Comparison of ENCODE assay signal across 8 mouse cellular contexts in the genomic region with DNA sequence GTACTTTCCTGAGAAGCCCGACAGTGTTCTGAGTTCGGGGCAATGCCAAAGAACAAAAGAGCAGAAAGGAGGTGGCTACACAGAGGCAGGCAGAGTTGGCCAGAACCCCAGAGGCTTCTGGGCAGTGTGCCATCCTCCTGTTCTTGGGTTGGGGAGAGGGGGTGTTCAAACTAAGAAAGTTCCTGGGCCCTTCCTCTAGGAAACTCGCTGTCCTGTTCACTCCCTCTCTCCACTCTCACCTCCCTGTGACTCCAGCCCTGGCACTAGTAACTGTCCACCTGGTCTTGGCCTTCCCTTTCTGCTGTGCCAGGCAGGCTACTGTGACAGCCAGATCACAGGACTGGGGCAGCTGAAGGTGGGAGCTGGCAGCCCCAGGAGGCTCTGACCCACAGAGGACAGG. TPM values are rescaled to one million over a fixed set of nuclear protein-coding genes. Genes with fewer than 3 reads are reported as not detected.
DNase-seq lines count a peak whose midpoint lies in the region; ATAC-seq and TF ChIP-seq lines count a peak whose summit lies in the region.

No protein-coding gene starts in this region.

- no peak overlapping the region for H3K4me3 ChIP-seq in midbrain, postnatal 0 days (ENCODE audit: low read depth, low read length)
- no peak overlapping the region for H3K4me3 ChIP-seq in midbrain, embryonic 13.5 days (replicated peaks)
- no peak overlapping the region for H3K4me3 ChIP-seq in forebrain, postnatal 0 days (ENCODE audit: low read depth, low read length)

- no peak overlapping the region for H3K27ac ChIP-seq in midbrain, postnatal 0 days (ENCODE audit: low read depth, low read length)
- no peak overlapping the region for H3K27ac ChIP-seq in midbrain, embryonic 13.5 days
- no peak overlapping the region for H3K27ac ChIP-seq in forebrain, postnatal 0 days (ENCODE audit: low read depth, low read length)

- no peaks in the 10 kb centered on the region for H3K9me3 ChIP-seq in midbrain, postnatal 0 days (ENCODE audit: low read length)
- no peaks in the 10 kb centered on the region; the same call in 1 of the 2 replicates for H3K9me3 ChIP-seq in midbrain, embryonic 13.5 days
- H3K9me3 ChIP-seq in forebrain, postnatal 0 days (ENCODE audit: low read length): no peaks in the 10 kb centered on the region

- no peaks in the 10 kb centered on the region for H3K4me1 ChIP-seq in midbrain, postnatal 0 days (ENCODE audit: insufficient read depth, low read length)
- H3K4me1 ChIP-seq in midbrain, embryonic 13.5 days (replicated peaks): peaks cover 6% of the 10 kb centered on the region; the same call in 1 of the 2 replicates
- H3K4me1 ChIP-seq in forebrain, postnatal 0 days (ENCODE audit: insufficient read depth): no peaks in the 10 kb centered on the region

- WGBS in midbrain, postnatal 0 days: 55% methylated on average over 3 of the region's 3 CpGs
- 67% methylated on average over 3 of the region's 3 CpGs for WGBS in midbrain, embryonic 13.5 days
- WGBS in forebrain, postnatal 0 days: 48% methylated on average over 3 of the region's 3 CpGs

- peak; percentile 64 for DNase-seq in adrenal gland, postnatal 10 days
- DNase-seq in adrenal gland, adult 18-20 months (ENCODE audit: low spot score in 2 of 2): no peak
- peak; percentile 39 for DNase-seq in midbrain, postnatal 0 days (ENCODE audit: low spot score)
- DNase-seq in forebrain, postnatal 0 days: peak; percentile 43
- peak; percentile 39 to 57 for DNase-seq in layer of hippocampus, postnatal 10 days (ENCODE audit: low spot score in 2 of 2)
- DNase-seq in thymus, postnatal 0 days (ENCODE audit: low spot score): no peak
- no peak for DNase-seq in urinary bladder, adult 18-20 months (ENCODE audit: low spot score in 2 of 2)

- no peak for TF ChIP-seq CTCF in midbrain, postnatal 0 days (IDR thresholded peaks at IDR 0.05)
- no peak for TF ChIP-seq CTCF in forebrain, postnatal 0 days (IDR thresholded peaks at IDR 0.05; ENCODE audit: low read depth)

- no peak overlapping the region for H3K9ac ChIP-seq in midbrain, postnatal 0 days (replicated peaks; ENCODE audit: low read length, poor library complexity, severe bottlenecking)
- H3K9ac ChIP-seq in midbrain, embryonic 13.5 days (replicated peaks): no peak overlapping the region
- no peak overlapping the region for H3K9ac ChIP-seq in forebrain, postnatal 0 days

- H3K4me2 ChIP-seq in midbrain, postnatal 0 days (ENCODE audit: low read depth, low read length, poor library complexity, severe bottlenecking): no peak overlapping the region
- H3K4me2 ChIP-seq in midbrain, embryonic 13.5 days (replicated peaks): no peak overlapping the region
- H3K4me2 ChIP-seq in forebrain, postnatal 0 days (ENCODE audit: low read depth): no peak overlapping the region

- H3K27me3 ChIP-seq in midbrain, postnatal 0 days (ENCODE audit: insufficient read depth, low read length): no peaks in the 10 kb centered on the region
- peaks cover 39% of the 10 kb centered on the region for H3K27me3 ChIP-seq in midbrain, embryonic 13.5 days
- no peaks in the 10 kb centered on the region for H3K27me3 ChIP-seq in forebrain, postnatal 0 days (ENCODE audit: insufficient read depth, low read length)

- ATAC-seq in midbrain, postnatal 0 days (ENCODE audit: low FRiP score): no peak
- ATAC-seq in midbrain, embryonic 13.5 days: no peak
- no peak for ATAC-seq in forebrain, postnatal 0 days

- no peaks in the 10 kb centered on the region for H3K36me3 ChIP-seq in midbrain, postnatal 0 days (ENCODE audit: insufficient read depth, low read length)
- no peaks in the 10 kb centered on the region for H3K36me3 ChIP-seq in midbrain, embryonic 13.5 days
- no peaks in the 10 kb centered on the region for H3K36me3 ChIP-seq in forebrain, postnatal 0 days (ENCODE audit: insufficient read depth)

RNA-seq across cellular contexts. Expression of a gene that starts 1.6 kb away (rescaled TPM):
- 10 to 100 TPM; 10.1 to 17.0 TPM for total RNA-seq in adrenal gland, postnatal 10 days (2021)
- total RNA-seq in adrenal gland, adult 18-20 months (2021): 10 to 100 TPM in 1 of 2 experiments, 1 to 10 TPM in 1; 1.5 to 23.2 TPM
- 5.9 and 9.2 TPM in 2 replicates for total RNA-seq in midbrain, postnatal 0 days (2014; rRNA removed)
- 1.0 and 1.3 TPM in 2 replicates for polyA plus RNA-seq in midbrain, postnatal 0 days (2015; fragmentation: Nextera tagmentation; extraction: Ambion mirVana)
- polyA plus RNA-seq in midbrain, embryonic 13.5 days (2015; fragmentation: Nextera tagmentation; extraction: Ambion mirVana): 3.3 and 4.0 TPM in 2 replicates
- 6.0 and 8.0 TPM in 2 replicates for total RNA-seq in forebrain, postnatal 0 days (2014; rRNA removed)
- polyA plus RNA-seq in forebrain, postnatal 0 days (2015; fragmentation: Nextera tagmentation; extraction: Ambion mirVana): 1.7 and 2.3 TPM in 2 replicates
- total RNA-seq in layer of hippocampus, postnatal 10 days (2021): 10 to 100 TPM; 12.3 to 17.5 TPM
- polyA plus RNA-seq in thymus, postnatal 0 days (2015; fragmentation: Nextera tagmentation; extraction: Ambion mirVana): 1.4 and 1.5 TPM in 2 replicates

Comparison
In these comparisons a context has a peak if more than half of its experiments do, and no peak if none do; other contexts are left out.
1. DNase-seq: peak in adrenal gland, postnatal 10 days (single experiment), midbrain, postnatal 0 days (single experiment), forebrain, postnatal 0 days (single experiment) and layer of hippocampus, postnatal 10 days (2 of 2); none in adrenal gland, adult 18-20 months (0 of 2), thymus, postnatal 0 days (single experiment) and urinary bladder, adult 18-20 months (0 of 2).